Mouse (Mus musculus) lung, adult 2 months (tissue): ENCODE results near the gene Prr19. TPM values are rescaled to one million over a fixed set of nuclear protein-coding genes. Genes with fewer than 3 reads are reported as not detected.
"Not testable (repeated sequence)": the region's sequence is repeated elsewhere in the genome, so short reads cannot be mapped to it uniquely, and the experiment has no call there.

Experiments
- DNase-seq: peaks from one replicate; pipeline ENCODE4 v3.0.0; 2022
- H3K4me1 ChIP-seq: fragments of 200-500 bp; 2 replicates; pipeline ENCODE4 v1.6.1; 2011; ENCODE audit warnings: low read length; ENCODE audit not compliant: control insufficient read depth, insufficient read depth
- H3K4me3 ChIP-seq: fragments of 200-500 bp; replicated peaks from 2 replicates; pipeline ENCODE3; 2011; ENCODE audit warnings: low read depth, mild to moderate bottlenecking, control low read depth, low read length; ENCODE audit errors: extremely low read depth
- CTCF ChIP-seq: fragments of 200-500 bp; IDR thresholded peaks from 2 replicates; pipeline ENCODE4 v1.5.1; 2011; ENCODE audit warnings: mild to moderate bottlenecking, low read length, control low read depth; ENCODE audit not compliant: insufficient read depth
- POLR2A ChIP-seq: fragments of 200-500 bp; IDR thresholded peaks from 2 replicates; pipeline ENCODE4 v1.6.1; 2011; ENCODE audit warnings: low read depth, mild to moderate bottlenecking, control low read depth, low read length, borderline replicate concordance; ENCODE audit errors: extremely low read depth
- WGBS: fragments of 180-500 bp; shearing (Covaris S2); methylation state at CpG from one replicate; pipeline ENCODE4 v1.1.7; 2018; 5-methylcytosine and 5-hydroxymethylcytosine counted together
- polyA plus RNA-seq: library from polyadenylated mRNA; depleted of rRNA; stranded (reverse); fragments of >200 nt; gene quantifications from 2 replicates; pipeline ENCODE4 v1.2.3, GENCODE M21; 2012; rRNA removed

The Prr19 gene
- polyA plus RNA-seq = not detected in 2 replicates

- 56% methylated on average over 19 of the region's 19 CpGs for WGBS
- TF ChIP-seq POLR2A = no peak
- TF ChIP-seq CTCF = no peak
- Histone ChIP-seq H3K4me3 (no peak within 1 kb of the TSS), H3K4me1 (no peaks in the 10 kb centered on the region)
- no peak for DNase-seq
Measured at GRCm38 (mm10) chr7:25301063-25301462, at the start of gene Prr19. Prr19 (plus strand) TSS chr7:25301411.

- Histone ChIP-seq H3K4me3 (peak overlapping the region; percentile 61), H3K4me1 (peaks cover 16% of the 10 kb centered on the region)
- TF ChIP-seq CTCF (no peak), POLR2A (0 out of 2 replicates have a peak, but pooled peaks have one; percentile 25)
- no peak for DNase-seq
- 24% methylated on average over 8 of the region's 8 CpGs for WGBS
Measured at GRCm38 (mm10) chr7:25251822-25252221, 49.4 kb upstream of the Prr19 start.

- WGBS = 71% methylated on average over 1 of the region's 1 CpGs
- TF ChIP-seq POLR2A = no peak
- no peak for TF ChIP-seq CTCF
- no peaks in the 10 kb centered on the region for H3K4me1 ChIP-seq
- no peak overlapping the region for H3K4me3 ChIP-seq
- no peak for DNase-seq
Measured at GRCm38 (mm10) chr7:25261896-25262295, 39.3 kb upstream of the Prr19 start.

GRCm38 (mm10) chr7:25263968-25264870 is 37.0 kb upstream of the Prr19 start:
- H3K4me3 ChIP-seq = no peak overlapping the region
- peaks cover 4% of the 10 kb centered on the region for H3K4me1 ChIP-seq
- no peak for DNase-seq
- TF ChIP-seq POLR2A (no peak), CTCF (no peak)
- WGBS = 54% methylated on average over 17 of the region's 17 CpGs

GRCm38 (mm10) chr7:25265743-25266142 is 35.5 kb upstream of the Prr19 start:
- WGBS = 76% methylated on average over 5 of the region's 5 CpGs
- peaks cover 11% of the 10 kb centered on the region for H3K4me1 ChIP-seq
- DNase-seq, H3K4me3 ChIP-seq: not testable (repeated sequence)

- TF ChIP-seq POLR2A = no peak
- no peak for TF ChIP-seq CTCF
- H3K4me1 ChIP-seq = peaks cover 11% of the 10 kb centered on the region
- H3K4me3 ChIP-seq = no peak overlapping the region
- DNase-seq = no peak
- 85% methylated on average over 8 of the region's 8 CpGs for WGBS
Measured at GRCm38 (mm10) chr7:25266180-25266962, 34.8 kb upstream of the Prr19 start.

GRCm38 (mm10) chr7:25267301-25267750 is 33.9 kb upstream of the Prr19 start, which contains the start of gene Cic:
Cic (plus strand) TSS chr7:25267704.
- Histone ChIP-seq H3K4me3 (peak within 1 kb of the TSS; percentile 95), H3K4me1 (peaks cover 11% of the 10 kb centered on the region)
- under 1% methylated on average over 29 of the region's 29 CpGs for WGBS
- no peak for TF ChIP-seq CTCF
- TF ChIP-seq POLR2A = peak; percentile 53; the same call in 1 of the 2 replicates
- peak; percentile 99 for DNase-seq

GRCm38 (mm10) chr7:25267751-25268463 is 33.3 kb upstream of the Prr19 start:
- TF ChIP-seq POLR2A = no peak; the same call in 1 of the 2 replicates
- no peak for TF ChIP-seq CTCF
- peak overlapping the region; percentile 95 for H3K4me3 ChIP-seq
- H3K4me1 ChIP-seq = peaks cover 11% of the 10 kb centered on the region
- peak; percentile 97 for DNase-seq
- WGBS = under 1% methylated on average over 33 of the region's 33 CpGs

GRCm38 (mm10) chr7:25268588-25268987 is 32.6 kb upstream of the Prr19 start:
- peak overlapping the region; percentile 71 for H3K4me3 ChIP-seq
- WGBS = 1% methylated on average over 7 of the region's 7 CpGs
- no peak for DNase-seq
- TF ChIP-seq POLR2A = no peak
- no peak for TF ChIP-seq CTCF
- H3K4me1 ChIP-seq = peaks cover 11% of the 10 kb centered on the region
